Mouse (Mus musculus) MEL (cell line): ENCODE results near the gene Pigf. TPM values are rescaled to one million over a fixed set of nuclear protein-coding genes. Genes with fewer than 3 reads are reported as not detected.

ENCODE experiments used
- DNase-seq: peaks from one replicate; pipeline ENCODE4 v3.0.0; 2011; ENCODE audit warnings: low read depth, low spot score
- H3K27ac ChIP-seq: 2 replicates; pipeline ENCODE4 v1.5.1; 2012; ENCODE audit warnings: low read depth, mild to moderate bottlenecking, control low read depth, low read length, moderate library complexity; ENCODE audit not compliant: control insufficient read depth
- H3K27me3 ChIP-seq, 2 experiments: fragments of 150-350 bp in 1 of 2; sonication (generic) in 1 of 2; 2 replicates each; pipeline ENCODE4 v1.6.1; 2012; ENCODE audit warnings: low read length in 2 of 2, mild to moderate bottlenecking in 2 of 2, improper control_type of control experiment in 1 of 2, moderate library complexity in 1 of 2; ENCODE audit not compliant: insufficient read depth in 2 of 2, control insufficient read depth in 1 of 2
- H3K36me3 ChIP-seq, 2 experiments: 2 replicates each; pipeline ENCODE4 v1.6.1; 2012 to 2014; ENCODE audit warnings: low read length in 2 of 2, improper control_type of control experiment in 1 of 2, inconsistent platforms in 1 of 2, mild to moderate bottlenecking in 1 of 2; ENCODE audit not compliant: insufficient read depth in 2 of 2, control insufficient read depth in 1 of 2
- H3K4me1 ChIP-seq, 2 experiments: fragments of 150-350 bp in 1 of 2; sonication (generic) in 1 of 2; 2 replicates each; pipeline ENCODE4 v1.6.1; 2012; ENCODE audit warnings: low read length in 2 of 2, improper control_type of control experiment in 1 of 2, mild to moderate bottlenecking in 1 of 2; ENCODE audit not compliant: insufficient read depth in 2 of 2, control insufficient read depth in 1 of 2
- H3K4me3 ChIP-seq, 2 experiments: fragments of 150-350 bp in 1 of 2; sonication (generic) in 1 of 2; 2 replicates each; pipeline ENCODE4 v1.5.1; 2012; ENCODE audit warnings: low read depth in 2 of 2, low read length in 2 of 2, mild to moderate bottlenecking in 2 of 2, moderate library complexity in 2 of 2, control low read depth in 1 of 2, improper control_type of control experiment in 1 of 2; ENCODE audit not compliant: control insufficient read depth in 1 of 2, insufficient read depth in 1 of 2
- H3K79me2 ChIP-seq: 2 replicates; pipeline ENCODE4 v1.6.1; 2012; ENCODE audit warnings: mild to moderate bottlenecking, low read length, moderate library complexity; ENCODE audit not compliant: control insufficient read depth, poor library complexity, insufficient read depth
- H3K9ac ChIP-seq: 2 replicates; pipeline ENCODE4 v1.6.1; 2012; ENCODE audit warnings: low read depth, mild to moderate bottlenecking, control low read depth, low read length, moderate library complexity; ENCODE audit not compliant: control insufficient read depth, poor library complexity, severe bottlenecking
- H3K9me3 ChIP-seq: fragments of 150-350 bp; sonication (generic); replicated peaks from 2 replicates; pipeline ENCODE4 v1.6.1; 2012; ENCODE audit warnings: mild to moderate bottlenecking, low read length, improper control_type of control experiment, moderate library complexity; ENCODE audit not compliant: insufficient read depth
- CHD1 ChIP-seq: IDR thresholded peaks from 2 replicates; pipeline ENCODE4 v1.6.1; 2012; ENCODE audit warnings: low read depth, mild to moderate bottlenecking, inconsistent platforms, low read length, improper control_type of control experiment
- CHD2 ChIP-seq: IDR thresholded peaks from 2 replicates; pipeline ENCODE4 v1.6.1; 2011; ENCODE audit warnings: low read length, improper control_type of control experiment
- CTCF ChIP-seq, 3 experiments: IDR thresholded peaks in 2 of 3; conservative IDR thresholded peaks in 1 of 3; 2 replicates each; pipeline ENCODE4 v1.5.1; 2011 to 2012; ENCODE audit warnings: low read length in 3 of 3, low read depth in 2 of 3, mild to moderate bottlenecking in 2 of 3, improper control_type of control experiment in 1 of 3, inconsistent platforms in 1 of 3, mixed read lengths in 1 of 3, moderate library complexity in 1 of 3; ENCODE audit not compliant: control insufficient read depth in 1 of 3, insufficient read depth in 1 of 3, poor library complexity in 1 of 3, severe bottlenecking in 1 of 3
- ELF1 ChIP-seq: IDR thresholded peaks from 2 replicates; pipeline ENCODE4 v1.6.1; 2014; ENCODE audit warnings: low read depth, mild to moderate bottlenecking, inconsistent platforms, low read length, improper control_type of control experiment, moderate library complexity
- EP300 ChIP-seq, 2 experiments: IDR thresholded peaks; 2 replicates each; pipeline ENCODE4 v1.6.1; 2011; ENCODE audit warnings: improper control_type of control experiment in 2 of 2, low read length in 2 of 2, low read depth in 1 of 2, mild to moderate bottlenecking in 1 of 2
- ETS1 ChIP-seq: IDR thresholded peaks from 2 replicates; pipeline ENCODE4 v1.6.1; 2012; ENCODE audit warnings: low read depth, mild to moderate bottlenecking, inconsistent platforms, low read length, improper control_type of control experiment, moderate library complexity
- GATA1 ChIP-seq: IDR thresholded peaks from 2 replicates; pipeline ENCODE4 v1.6.1; 2011; ENCODE audit warnings: low read depth, low read length, improper control_type of control experiment
- JUND ChIP-seq: IDR thresholded peaks from 2 replicates; pipeline ENCODE4 v1.6.1; 2011; ENCODE audit warnings: low read depth, mild to moderate bottlenecking, improper control_type of control experiment, low read length
- KAT2A ChIP-seq: conservative IDR thresholded peaks from 2 replicates; pipeline ENCODE4 v1.6.1; 2012; ENCODE audit warnings: low read depth, low read length, improper control_type of control experiment, inconsistent platforms
- MAX ChIP-seq: IDR thresholded peaks from 2 replicates; pipeline ENCODE4 v1.6.1; 2011; ENCODE audit warnings: low read length, improper control_type of control experiment
- MAZ ChIP-seq: IDR thresholded peaks from 2 replicates; pipeline ENCODE4 v1.6.1; 2012; ENCODE audit warnings: low read depth, mild to moderate bottlenecking, inconsistent platforms, low read length, improper control_type of control experiment
- MXI1 ChIP-seq: IDR thresholded peaks from 2 replicates; pipeline ENCODE4 v1.6.1; 2011; ENCODE audit warnings: mild to moderate bottlenecking, low read depth, low read length, improper control_type of control experiment
- NRF1 ChIP-seq: IDR thresholded peaks from 2 replicates; pipeline ENCODE4 v1.6.1; 2014; ENCODE audit warnings: low read depth, mild to moderate bottlenecking, inconsistent platforms, low read length, improper control_type of control experiment, moderate library complexity; ENCODE audit not compliant: poor library complexity, insufficient read depth, severe bottlenecking
- POLR2A ChIP-seq, 2 experiments: IDR thresholded peaks; 2 replicates each; pipeline ENCODE4 v1.6.1; 2011 to 2012; ENCODE audit warnings: low read length in 2 of 2, mild to moderate bottlenecking in 2 of 2, control low read depth in 1 of 2, improper control_type of control experiment in 1 of 2, low read depth in 1 of 2, moderate library complexity in 1 of 2; ENCODE audit not compliant: control insufficient read depth in 1 of 2, insufficient read depth in 1 of 2, poor library complexity in 1 of 2
- POLR2AphosphoS2 ChIP-seq: IDR thresholded peaks from 2 replicates; pipeline ENCODE4 v1.6.1; 2011; ENCODE audit warnings: low read length, improper control_type of control experiment
- POLR2AphosphoS5 ChIP-seq: IDR thresholded peaks from 2 replicates; pipeline ENCODE4 v1.6.1; 2012; ENCODE audit warnings: low read depth, borderline replicate concordance, mild to moderate bottlenecking, inconsistent platforms, low read length, moderate library complexity, mixed read lengths
- RCOR1 ChIP-seq: IDR thresholded peaks from 2 replicates; pipeline ENCODE4 v1.6.1; 2012; ENCODE audit warnings: low read depth, mild to moderate bottlenecking, inconsistent platforms, low read length, improper control_type of control experiment
- SIN3A ChIP-seq: IDR thresholded peaks from 2 replicates; pipeline ENCODE4 v1.6.1; 2012; ENCODE audit warnings: low read length, improper control_type of control experiment, inconsistent platforms
- SMC3 ChIP-seq: IDR thresholded peaks from 2 replicates; pipeline ENCODE4 v1.6.1; 2011; ENCODE audit warnings: low read depth, low read length, improper control_type of control experiment
- TAL1 ChIP-seq: IDR thresholded peaks from 2 replicates; pipeline ENCODE4 v1.6.1; 2012; ENCODE audit warnings: mild to moderate bottlenecking, inconsistent platforms, low read length, moderate library complexity, mixed read lengths
- TCF12 ChIP-seq: IDR thresholded peaks from 2 replicates; pipeline ENCODE4 v1.6.1; 2014; ENCODE audit warnings: low read depth, mild to moderate bottlenecking, inconsistent platforms, low read length, improper control_type of control experiment, moderate library complexity
- USF2 ChIP-seq, 2 experiments: IDR thresholded peaks; 2 replicates each; pipeline ENCODE4 v1.6.1; 2011 to 2012; ENCODE audit warnings: improper control_type of control experiment in 2 of 2, low read length in 2 of 2, borderline replicate concordance in 1 of 2, inconsistent platforms in 1 of 2, low read depth in 1 of 2, mild to moderate bottlenecking in 1 of 2; ENCODE audit not compliant: insufficient read depth in 1 of 2
- ZKSCAN1 ChIP-seq: IDR thresholded peaks from 2 replicates; pipeline ENCODE4 v1.6.1; 2012; ENCODE audit warnings: low read depth, mild to moderate bottlenecking, inconsistent platforms, low read length, improper control_type of control experiment, moderate library complexity
- ZNF384 ChIP-seq: IDR thresholded peaks from 2 replicates; pipeline ENCODE4 v1.6.1; 2012; ENCODE audit warnings: low read depth, mild to moderate bottlenecking, inconsistent platforms, low read length, improper control_type of control experiment
- polyA plus RNA-seq, 2 experiments: library from polyadenylated mRNA; stranded (reverse) in 1 of 2; unstranded in 1 of 2; fragments of >175 nt in 1 of 2; fragments of >200 nt in 1 of 2; gene quantifications; 2 replicates each; pipeline versions ENCODE4 v1.2.1 to v1.2.4; 2012; ENCODE audit warnings: low replicate concordance in 2 of 2, low read depth in 1 of 2; ENCODE audit not compliant: insufficient read length in 2 of 2, insufficient read depth in 1 of 2, missing spikeins in 1 of 2
- total RNA-seq: library from RNA; depleted of rRNA; stranded (reverse); fragments of 300-350 nt; gene quantifications from 2 replicates; pipeline ENCODE4 v1.2.3, GENCODE M21; 2012

Gene Pigf
- total and polyA plus RNA-seq, 3 experiments, result 19.2 to 24.8 TPM; not detected in 1

- no peak overlapping the region for H3K9ac ChIP-seq
- H3K79me2 ChIP-seq, result peaks cover 1% of the 10 kb centered on the region; the same call in 1 of the 2 replicates
- DNase-seq, result no peak
- TF ChIP-seq EP300 (IDR thresholded peaks at IDR 0.05; ENCODE audit: low read depth in 1 of 2, low read length in 2 of 2) (no peak), SIN3A (no peak), TCF12 (no peak), TAL1 (no peak)
- no peak overlapping the region for H3K4me3 ChIP-seq
- peaks cover 0 to 3% of the 10 kb centered on the region in 2 experiments; a peak in 1 of 4 replicates for H3K36me3 ChIP-seq
- H3K4me1 ChIP-seq, result 0 out of 4 replicates have a peak, but pooled peaks cover 0 to 4% of the 10 kb centered on the region in 2 experiments
- no peaks in the 10 kb centered on the region for H3K9me3 ChIP-seq
- no peak overlapping the region for H3K27ac ChIP-seq
- H3K27me3 ChIP-seq, result no peaks in the 10 kb centered on the region
Measured at GRCm38 (mm10) chr17:86957968-86958367, 67.2 kb downstream of the Pigf start.

- TF ChIP-seq ELF1, result no peak
- TF ChIP-seq RCOR1, result no peak
- TF ChIP-seq GATA1, result no peak
- TF ChIP-seq TAL1, result no peak
- TF ChIP-seq MAX, result no peak
- no peak for TF ChIP-seq CHD1
- TF ChIP-seq POLR2AphosphoS5, result no peak
- TF ChIP-seq CTCF (IDR thresholded peaks at IDR 0.05 in 2 of 3, conservative IDR thresholded peaks at IDR 0.05 in 1 of 3; ENCODE audit: control insufficient read depth in 1 of 3, insufficient read depth in 1 of 3, low read depth in 2 of 3, low read length in 3 of 3, poor library complexity in 1 of 3, severe bottlenecking in 1 of 3), result no peak
- DNase-seq, result no peak
- H3K4me3 ChIP-seq, result no peak overlapping the region
- H3K27me3 ChIP-seq, result no peaks in the 10 kb centered on the region
- H3K36me3 ChIP-seq, result peaks cover 0 to 3% of the 10 kb centered on the region in 2 experiments; a peak in 1 of 4 replicates
- 0 out of 4 replicates have a peak, but pooled peaks cover 0 to 4% of the 10 kb centered on the region in 2 experiments for H3K4me1 ChIP-seq
- H3K27ac ChIP-seq, result no peak overlapping the region
- H3K9ac ChIP-seq, result no peak overlapping the region
- no peaks in the 10 kb centered on the region for H3K9me3 ChIP-seq
- no peaks in the 10 kb centered on the region for H3K79me2 ChIP-seq
Measured at GRCm38 (mm10) chr17:86957239-86957638, 68.0 kb downstream of the Pigf start.

- DNase-seq, result no peak
- no peak for TF ChIP-seq SMC3
- TF ChIP-seq NRF1, result no peak
- TF ChIP-seq POLR2AphosphoS2, result no peak
- no peak for TF ChIP-seq USF2 (IDR thresholded peaks at IDR 0.05; ENCODE audit: borderline replicate concordance in 1 of 2, insufficient read depth in 1 of 2, low read depth in 1 of 2, low read length in 2 of 2)
- TF ChIP-seq MAZ, result no peak
- no peak for TF ChIP-seq ETS1
- TF ChIP-seq KAT2A, result no peak
- TF ChIP-seq POLR2A (IDR thresholded peaks at IDR 0.05; ENCODE audit: control insufficient read depth in 1 of 2, insufficient read depth in 1 of 2, low read depth in 1 of 2, low read length in 2 of 2, poor library complexity in 1 of 2), result no peak
- TF ChIP-seq ZKSCAN1, result no peak
- no peak for TF ChIP-seq JUND
- TF ChIP-seq TCF12, result no peak
- TF ChIP-seq ZNF384, result no peak
- TF ChIP-seq MXI1, result no peak
- no peak for TF ChIP-seq CTCF (IDR thresholded peaks at IDR 0.05 in 2 of 3, conservative IDR thresholded peaks at IDR 0.05 in 1 of 3; ENCODE audit: control insufficient read depth in 1 of 3, insufficient read depth in 1 of 3, low read depth in 2 of 3, low read length in 3 of 3, poor library complexity in 1 of 3, severe bottlenecking in 1 of 3)
- no peak for TF ChIP-seq CHD2
- H3K79me2 ChIP-seq, result no peaks in the 10 kb centered on the region
- no peaks in the 10 kb centered on the region; a peak in 1 of 4 replicates for H3K27me3 ChIP-seq
- H3K9ac ChIP-seq, result no peak overlapping the region
- H3K27ac ChIP-seq, result no peak overlapping the region
- peaks cover 0 to 4% of the 10 kb centered on the region in 2 experiments; a peak in 1 of 4 replicates for H3K4me1 ChIP-seq
- no peaks in the 10 kb centered on the region for H3K9me3 ChIP-seq
- peaks cover 0 to 2% of the 10 kb centered on the region in 2 experiments; a peak in 1 of 4 replicates for H3K36me3 ChIP-seq
- H3K4me3 ChIP-seq, result no peak overlapping the region
Measured at GRCm38 (mm10) chr17:86948801-86949200, 76.4 kb downstream of the Pigf start.
